Mouse (Mus musculus) 3T3-L1 (cell line): ENCODE data around the gene Fig4.

Experiments
- DNase-seq: peaks from one replicate; pipeline ENCODE4 v3.0.0-alpha.2; 2015; ENCODE audit warnings: low read depth, low spot score

Gene Fig4

GRCm38 (mm10) chr10:41261218-41261617, 41.8 kb downstream of the Fig4 start:
- DNase-seq = no peak

DNA sequence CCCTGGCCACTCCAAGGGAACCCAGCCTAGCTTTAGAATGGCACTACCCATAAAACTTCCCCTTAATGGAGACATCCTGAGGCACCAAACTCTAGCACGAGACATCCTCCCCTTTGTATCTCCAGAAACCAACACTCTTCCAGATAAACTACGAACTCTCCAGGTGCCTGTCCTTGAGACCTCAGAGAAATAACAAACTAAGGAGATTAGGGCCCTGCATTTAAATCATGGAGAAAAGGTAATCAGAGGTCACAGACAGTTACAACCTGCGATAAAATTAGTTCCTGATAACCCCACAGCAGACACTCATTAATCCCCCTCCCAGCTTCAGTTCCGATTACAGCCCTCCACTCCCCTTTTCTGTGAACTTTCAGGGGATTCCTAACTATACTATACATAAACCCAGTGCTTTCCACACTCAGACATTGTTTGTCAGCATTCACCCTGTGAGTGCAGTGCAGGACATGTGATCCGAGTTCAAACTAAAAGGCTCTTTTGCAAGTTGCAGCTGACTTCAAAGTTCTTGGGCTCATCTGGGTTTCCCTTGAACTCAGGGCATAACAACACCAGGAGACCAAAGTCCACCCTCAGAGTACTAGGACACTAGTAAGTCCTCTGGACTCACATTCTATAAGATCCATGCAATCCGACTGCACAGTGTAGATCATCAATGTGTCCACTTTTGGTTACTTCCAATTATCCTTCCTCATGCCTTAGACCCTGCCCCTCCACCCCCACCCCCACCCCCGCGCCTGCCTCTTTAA, 42.6 kb downstream of the Fig4 start:
- DNase-seq = no peak

DNA sequence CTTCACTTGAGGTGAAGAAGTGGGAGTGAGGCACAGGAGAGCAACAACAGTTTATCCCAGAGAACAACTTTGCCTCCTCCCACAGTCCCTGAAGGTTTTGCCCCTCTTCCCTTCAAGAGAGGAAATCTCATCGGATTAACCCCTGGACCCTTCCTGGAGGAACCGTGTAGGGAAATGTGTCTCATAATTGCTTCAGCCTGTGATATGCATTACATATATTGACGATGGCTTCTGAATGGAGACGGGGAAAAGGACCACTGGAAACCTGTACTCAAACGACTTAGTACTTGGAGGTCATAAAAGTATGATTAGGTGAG, 52.4 kb downstream of the Fig4 start:
- DNase-seq = no peak

GRCm38 (mm10) chr10:41250045-41250748, 52.9 kb downstream of the Fig4 start:
- DNase-seq = no peak

- DNase-seq = no peak
Measured at GRCm38 (mm10) chr10:41249006-41249659, 53.9 kb downstream of the Fig4 start.

- DNase-seq = no peak
Measured at GRCm38 (mm10) chr10:41247800-41248473, 55.1 kb downstream of the Fig4 start.

- peak; percentile 17 for DNase-seq
Measured at GRCm38 (mm10) chr10:41246111-41246510, 56.9 kb downstream of the Fig4 start.

DNA sequence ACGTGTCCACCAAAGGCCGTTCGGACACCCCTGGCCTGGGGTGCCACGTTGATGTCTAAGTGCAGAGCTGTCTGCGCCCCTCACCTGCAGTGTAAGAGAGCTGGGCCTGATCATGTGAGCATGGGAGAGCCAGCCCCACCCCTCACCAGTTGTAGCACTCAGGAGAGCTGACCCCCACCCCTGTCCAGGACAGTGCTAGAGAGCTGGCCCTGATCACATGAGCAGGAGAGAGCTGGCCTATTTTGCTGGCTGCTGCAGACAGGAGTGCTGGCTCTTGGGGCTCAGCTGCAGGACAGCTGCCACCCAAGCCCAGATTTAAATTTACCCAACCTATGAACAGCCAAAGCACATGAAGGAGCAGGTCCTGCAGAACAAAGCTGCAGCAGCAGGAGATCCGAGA, 57.6 kb downstream of the Fig4 start:
- DNase-seq = no peak

DNA sequence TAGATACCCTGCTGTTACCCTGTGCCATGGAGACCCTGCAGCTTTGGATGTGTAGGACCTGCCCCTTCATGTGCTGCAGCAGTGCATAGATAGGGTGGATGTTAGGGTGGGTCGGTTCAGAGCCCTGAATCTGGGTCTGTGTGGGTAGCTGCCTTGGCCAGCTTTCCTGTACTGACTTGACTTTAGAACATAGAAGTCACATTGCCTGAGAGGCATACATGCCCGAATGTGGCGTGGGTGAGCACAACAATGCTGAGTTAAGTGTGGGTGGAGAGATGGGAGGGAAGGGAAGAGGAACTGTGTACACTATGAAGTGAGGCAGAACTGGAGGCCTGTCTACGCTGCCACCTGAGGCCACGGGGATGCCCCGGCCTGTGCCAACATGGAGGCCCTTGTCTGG, 58.0 kb downstream of the Fig4 start:
- no peak for DNase-seq

DNA sequence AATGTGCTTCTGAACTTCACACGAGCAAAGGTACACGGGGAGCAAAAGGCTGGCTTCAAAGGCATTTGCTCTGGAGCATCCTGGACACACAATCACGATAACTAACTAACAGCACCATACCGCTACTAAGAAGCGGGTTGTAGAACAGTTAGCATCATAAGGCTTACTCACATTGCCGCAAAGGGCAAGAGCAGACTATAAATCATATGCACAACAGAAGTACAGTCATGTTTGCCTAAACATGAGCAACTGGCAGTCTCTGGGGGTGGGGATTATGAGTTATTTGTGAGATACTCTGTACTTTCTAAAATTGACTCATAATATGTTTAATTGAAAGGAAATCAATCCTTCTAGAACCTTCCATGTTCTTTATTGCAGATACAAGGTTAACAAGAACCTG, 59.1 kb downstream of the Fig4 start:
- DNase-seq = no peak

DNA sequence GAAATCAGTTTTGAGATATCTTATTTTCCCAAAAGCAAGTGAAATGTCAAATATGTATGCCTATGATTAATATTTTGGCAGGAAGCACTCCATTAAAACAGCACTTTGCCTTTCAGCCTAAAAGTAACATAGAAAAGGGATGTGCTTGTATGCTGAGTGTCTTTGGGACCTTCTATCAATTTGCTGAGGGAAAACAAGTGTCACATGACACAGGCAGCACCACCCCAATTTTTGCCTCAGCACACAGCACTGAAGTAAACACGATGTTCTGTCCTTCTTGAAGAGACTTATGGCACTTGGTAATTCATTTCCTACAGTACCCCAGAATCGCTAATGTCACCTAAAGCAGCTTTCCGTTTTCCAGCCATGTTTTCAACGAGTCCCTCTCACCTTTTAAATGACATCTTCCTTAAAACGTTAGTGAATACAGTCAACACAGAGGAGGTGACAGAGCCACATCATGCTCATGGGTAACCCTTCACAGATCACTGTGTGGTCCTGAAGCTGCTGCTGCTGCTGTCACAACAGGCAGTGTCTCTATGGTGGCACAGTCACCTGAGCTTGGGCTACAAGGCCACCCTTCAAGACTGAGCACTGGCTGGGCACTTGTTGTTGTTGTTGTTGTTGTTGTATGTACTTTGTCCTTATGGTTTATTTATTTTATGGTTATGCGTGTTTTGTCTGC, 61.4 kb downstream of the Fig4 start:
- no peak for DNase-seq

- no peak for DNase-seq
Measured at GRCm38 (mm10) chr10:41241080-41241479, 62.0 kb downstream of the Fig4 start.

DNA sequence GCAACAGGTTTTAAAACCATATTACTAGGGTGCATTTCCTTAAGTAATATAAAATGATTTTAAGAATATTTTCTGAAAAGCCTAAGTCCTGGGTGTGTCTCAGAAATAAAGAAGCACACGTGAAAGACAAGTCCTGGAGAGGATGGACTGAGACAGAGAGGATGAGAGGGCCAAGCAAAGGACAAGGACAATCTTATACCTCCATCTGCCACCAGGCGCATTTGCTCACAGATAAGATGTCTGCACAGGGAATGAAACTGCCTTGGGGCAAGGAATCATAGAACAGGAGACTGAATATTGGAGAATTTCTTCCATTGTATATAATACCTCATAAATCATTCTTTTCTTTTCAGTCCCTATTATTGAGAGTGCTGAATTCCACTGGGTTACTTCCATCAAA, 67.0 kb downstream of the Fig4 start:
- no peak for DNase-seq

- no peak for DNase-seq
Measured at GRCm38 (mm10) chr10:41235584-41235983, 67.5 kb downstream of the Fig4 start.

DNA sequence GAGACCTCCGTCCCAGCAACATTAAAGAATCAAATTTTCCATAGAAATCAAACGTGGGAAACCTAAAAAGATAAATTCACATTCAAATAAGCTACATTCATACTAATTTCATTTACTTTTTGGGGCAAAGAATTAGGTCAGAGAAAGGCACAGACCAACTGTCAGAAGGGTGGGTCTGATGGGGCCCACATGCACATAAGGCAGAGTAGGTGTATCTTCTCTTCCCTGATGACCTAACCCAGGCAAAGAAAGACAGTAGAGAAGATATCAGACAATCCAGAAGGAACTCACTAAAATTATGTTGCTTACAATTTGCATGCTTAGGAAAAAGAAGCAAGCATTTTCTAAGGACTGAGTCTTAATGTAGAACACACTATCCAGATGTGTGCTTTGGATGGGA, 67.9 kb downstream of the Fig4 start:
- DNase-seq = no peak

GRCm38 (mm10) chr10:41234552-41234951, 68.5 kb downstream of the Fig4 start:
- no peak for DNase-seq

GRCm38 (mm10) chr10:41233140-41233539, 69.9 kb downstream of the Fig4 start:
- no peak for DNase-seq

DNA sequence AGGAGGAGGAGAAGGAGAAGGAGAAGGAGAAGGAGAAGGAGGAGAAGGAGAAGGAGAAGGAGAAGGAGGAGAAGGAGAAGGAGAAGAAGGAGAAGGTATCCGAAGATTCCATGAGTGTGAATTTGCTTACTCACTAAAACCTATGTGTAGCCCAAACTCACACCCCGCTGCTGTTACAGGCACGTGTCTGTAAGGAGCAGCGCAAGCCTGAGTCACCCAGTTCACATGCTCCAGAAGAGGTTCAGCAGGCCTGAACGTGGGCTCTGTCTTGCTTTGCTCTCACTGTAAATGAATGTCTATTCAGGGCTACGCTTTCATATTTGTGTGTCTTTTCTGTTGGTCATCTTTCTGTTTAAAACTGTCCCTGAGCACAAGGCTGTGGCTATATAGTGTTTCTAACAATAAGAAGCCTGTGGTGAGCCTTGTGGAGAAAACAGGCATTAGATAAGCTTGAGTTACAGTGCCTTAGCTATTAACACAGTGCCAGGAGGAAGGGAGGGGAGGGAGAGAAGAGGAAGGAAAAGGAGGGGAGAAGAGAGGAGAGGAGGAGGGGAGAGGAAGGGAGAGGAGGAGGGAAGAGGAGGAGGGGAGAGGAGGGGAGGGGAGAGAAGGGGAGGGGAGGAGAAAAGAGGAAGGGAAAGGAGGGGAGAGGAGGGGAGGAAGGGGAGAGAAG, 71.8 kb downstream of the Fig4 start:
- no peak for DNase-seq

DNA sequence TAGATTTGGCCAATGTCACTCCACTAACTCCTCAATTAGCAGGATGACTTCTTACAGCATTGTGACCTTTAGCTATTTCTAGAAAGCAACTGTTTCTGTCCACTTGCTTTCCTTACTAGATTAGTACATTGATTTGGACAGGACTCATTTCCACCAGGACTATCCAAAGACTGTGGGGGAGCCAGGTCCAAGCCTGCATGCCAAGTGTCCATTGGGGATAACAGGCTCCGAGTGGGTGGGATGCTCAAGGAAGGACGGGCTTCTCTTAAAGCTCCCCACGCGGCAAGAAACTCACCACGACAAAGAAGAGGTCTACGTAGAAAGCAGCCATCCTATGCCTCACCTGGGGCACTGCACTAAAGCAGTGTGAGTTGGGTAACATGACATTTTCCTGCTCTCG, 75.4 kb downstream of the Fig4 start:
- DNase-seq = no peak

GRCm38 (mm10) chr10:41223499-41223898, 79.6 kb downstream of the Fig4 start:
- no peak for DNase-seq

GRCm38 (mm10) chr10:41221204-41221603, 81.9 kb downstream of the Fig4 start:
- DNase-seq = peak; percentile 75
